Mouse (Mus musculus) kidney, adult 2 months (tissue): ENCODE measurements around the gene 5830473C10Rik. TPM values are rescaled to one million over a fixed set of nuclear protein-coding genes. Genes with fewer than 3 reads are reported as not detected.

Source experiments
- DNase-seq: peaks from one replicate; pipeline ENCODE4 v3.0.0; 2021
- H3K27ac ChIP-seq: fragments of 200-500 bp; 2 replicates; pipeline ENCODE4 v1.5.1; 2012; ENCODE audit warnings: low read depth, low read length, control low read depth, inconsistent platforms; ENCODE audit not compliant: insufficient read depth
- H3K27me3 ChIP-seq: fragments of 200-500 bp; replicated peaks from 2 replicates; pipeline ENCODE4 v1.6.1; 2012; ENCODE audit warnings: mild to moderate bottlenecking, moderate library complexity, low read length, inconsistent platforms; ENCODE audit not compliant: control insufficient read depth, insufficient read depth
- H3K36me3 ChIP-seq: fragments of 200-500 bp; 2 replicates; pipeline ENCODE4 v1.6.1; 2012; ENCODE audit warnings: mild to moderate bottlenecking, moderate library complexity, low read length, inconsistent platforms; ENCODE audit not compliant: control insufficient read depth, insufficient read depth
- H3K4me1 ChIP-seq: fragments of 200-500 bp; 2 replicates; pipeline ENCODE4 v1.6.1; 2011; ENCODE audit warnings: low read length; ENCODE audit not compliant: control insufficient read depth, insufficient read depth
- H3K4me3 ChIP-seq: fragments of 200-500 bp; 2 replicates; pipeline ENCODE4 v1.5.1; 2011; ENCODE audit warnings: mild to moderate bottlenecking, low read depth, low read length, control low read depth; ENCODE audit not compliant: insufficient read depth
- CTCF ChIP-seq: fragments of 200-500 bp; conservative IDR thresholded peaks from 2 replicates; pipeline ENCODE4 v1.5.1; 2011; ENCODE audit warnings: low read depth, mild to moderate bottlenecking, control low read depth, low read length, moderate library complexity, mixed read lengths; ENCODE audit not compliant: insufficient read depth, insufficient read length
- POLR2A ChIP-seq: fragments of 200-500 bp; IDR thresholded peaks from one replicate; pipeline ENCODE4 v1.6.1; 2011; ENCODE audit warnings: low read depth, low read length, control low read depth
- WGBS: fragments of 180-500 bp; shearing (Covaris S2); methylation state at CpG from one replicate; pipeline ENCODE4 v1.1.7; 2018; 5-methylcytosine and 5-hydroxymethylcytosine counted together
- polyA plus RNA-seq: library from polyadenylated mRNA; depleted of rRNA; stranded (reverse); fragments of >200 nt; gene quantifications from 2 replicates; pipeline ENCODE4 v1.2.3, GENCODE M21; 2012; rRNA removed

Gene 5830473C10Rik
- polyA plus RNA-seq, 1 experiment, result 1.2 TPM

DNA sequence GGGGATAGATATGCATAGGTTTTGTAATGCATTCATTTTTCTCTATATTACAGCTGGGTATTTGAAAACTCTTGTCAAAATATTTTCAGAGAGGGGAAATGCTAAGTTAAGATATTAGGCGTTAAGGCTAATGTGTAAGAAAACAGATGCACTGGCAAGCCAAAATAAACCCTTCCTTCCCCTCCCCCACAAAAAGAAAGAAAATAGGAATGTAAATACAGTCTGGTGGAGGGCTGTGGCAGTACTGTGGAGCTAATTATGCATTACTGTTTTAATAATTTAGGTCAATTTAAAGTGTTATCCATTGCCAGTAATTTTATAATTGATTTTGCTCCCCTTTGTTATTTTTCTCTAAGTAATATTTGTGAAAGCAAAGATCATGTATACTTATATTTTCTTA is 67.6 kb downstream of the 5830473C10Rik start:
- 71% methylated on average over 1 of the region's 1 CpGs for WGBS
- Histone ChIP-seq H3K27ac (no peak overlapping the region), H3K4me1 (peaks cover 14% of the 10 kb centered on the region; the same call in 1 of the 2 replicates), H3K27me3 (no peaks in the 10 kb centered on the region), H3K4me3 (no peak overlapping the region), H3K36me3 (no peaks in the 10 kb centered on the region)
- no peak for TF ChIP-seq CTCF
- TF ChIP-seq POLR2A, result no peak
- DNase-seq, result no peak

DNA sequence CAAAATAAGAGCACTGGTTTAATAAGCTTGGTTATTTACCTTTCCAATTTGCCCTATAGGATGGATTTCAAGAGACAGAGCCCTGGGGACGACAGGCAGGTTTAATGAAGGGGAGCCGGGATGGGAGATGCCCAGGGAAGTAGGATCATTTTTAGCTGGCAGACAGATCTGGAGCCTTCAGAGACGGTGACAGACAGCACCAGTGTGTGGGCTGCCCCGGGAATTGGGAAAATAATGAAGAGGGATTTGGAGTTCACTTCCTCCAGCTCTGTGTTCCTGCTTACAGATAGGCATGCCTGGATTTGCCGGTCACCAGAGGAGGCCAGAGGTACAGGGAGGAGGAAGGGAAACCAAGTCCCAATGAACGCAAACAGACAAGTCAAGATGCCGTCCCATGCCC is 74.0 kb downstream of the 5830473C10Rik start:
- H3K4me1 ChIP-seq, result no peaks in the 10 kb centered on the region; the same call in 1 of the 2 replicates
- H3K27me3 ChIP-seq, result no peaks in the 10 kb centered on the region
- 70% methylated on average over 7 of the region's 7 CpGs for WGBS
- no peaks in the 10 kb centered on the region; the same call in 1 of the 2 replicates for H3K36me3 ChIP-seq
- TF ChIP-seq CTCF, result no peak
- no peak for TF ChIP-seq POLR2A
- no peak for DNase-seq
- H3K27ac ChIP-seq, result no peak overlapping the region; the same call in 1 of the 2 replicates
- H3K4me3 ChIP-seq, result no peak overlapping the region

DNA sequence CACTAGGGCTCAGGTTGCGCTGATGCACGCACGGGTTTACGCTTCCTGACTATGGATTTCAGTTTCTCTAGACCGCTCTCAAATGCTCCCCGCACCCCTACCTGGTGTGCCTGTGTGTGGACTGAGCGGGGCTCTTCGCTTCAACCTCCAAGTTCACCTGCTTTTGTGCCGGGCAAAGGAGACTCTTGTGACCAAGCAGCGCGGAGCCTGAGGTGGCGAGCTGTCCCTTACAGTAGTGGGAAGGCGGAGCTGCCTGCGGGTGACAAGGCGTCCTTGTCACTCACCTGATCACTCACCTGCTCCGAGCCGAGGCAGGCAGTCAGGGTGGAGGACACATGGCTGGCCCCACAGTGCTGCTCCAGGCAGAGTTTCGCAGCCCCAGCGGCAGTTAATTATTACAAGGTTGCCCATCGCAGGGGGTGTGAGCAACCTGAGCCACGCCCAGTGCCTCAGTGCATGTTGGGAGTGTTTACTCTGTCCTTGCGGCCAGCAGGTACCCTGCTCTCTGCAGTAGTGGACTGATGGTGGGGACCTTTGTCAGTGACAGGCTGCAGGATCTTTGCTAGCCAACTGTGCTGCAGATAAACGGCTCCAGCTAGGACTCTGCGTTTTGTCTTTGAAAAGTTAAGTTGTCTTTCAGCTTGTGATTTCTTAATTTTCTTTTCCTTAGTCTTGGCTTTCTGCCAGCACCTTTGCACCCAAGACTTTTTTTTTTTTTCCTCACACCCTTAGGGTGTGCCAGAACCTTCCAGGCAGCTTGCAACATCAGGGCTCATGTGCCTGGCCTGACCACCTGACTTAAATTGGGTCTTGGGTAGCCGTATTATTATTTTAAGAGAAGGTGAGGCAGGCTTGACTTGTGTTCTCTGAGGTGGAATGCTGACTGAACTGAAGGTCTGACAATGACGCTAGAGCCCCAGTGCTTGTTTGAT is 79.6 kb downstream of the 5830473C10Rik start, which contains the start of gene Rassf6:
TSS of gene Rassf6 (minus strand) at position 372 of the 932 bp plus-strand sequence.
- DNase-seq, result peak; percentile 96
- WGBS, result 5% methylated on average over 26 of the region's 26 CpGs
- no peaks in the 10 kb centered on the region; the same call in 1 of the 2 replicates for H3K4me1 ChIP-seq
- H3K27me3 ChIP-seq, result no peaks in the 10 kb centered on the region
- TF ChIP-seq POLR2A (no peak), CTCF (no peak)
- peak within 1 kb of the TSS; percentile 61 for H3K4me3 ChIP-seq
- peak within 1 kb of the TSS; percentile 81 for H3K27ac ChIP-seq
- no peaks in the 10 kb centered on the region for H3K36me3 ChIP-seq

DNA sequence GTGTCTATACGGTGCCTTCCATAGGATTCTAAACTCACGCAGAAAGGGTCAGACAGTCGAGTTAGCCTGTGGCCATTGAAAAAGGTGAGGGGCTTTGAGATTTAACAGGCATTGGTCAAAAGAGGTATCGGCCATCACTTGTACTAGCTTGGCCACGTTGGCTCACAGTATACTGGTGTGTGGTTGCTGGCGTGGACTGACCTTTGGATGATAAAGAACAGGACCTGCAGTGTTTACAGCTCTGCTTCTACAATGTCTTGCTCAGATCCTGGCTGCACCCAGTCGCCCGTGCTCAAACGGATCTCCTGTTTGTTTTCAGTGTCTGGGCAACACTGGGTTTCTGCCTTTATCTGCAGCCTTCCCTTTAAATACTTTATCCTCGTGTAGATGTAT is 80.3 kb downstream of the 5830473C10Rik start:
- peak; percentile 40 for DNase-seq
- peak overlapping the region; percentile 74 for H3K27ac ChIP-seq
- no peaks in the 10 kb centered on the region for H3K27me3 ChIP-seq
- WGBS, result 39% methylated on average over 10 of the region's 10 CpGs
- no peaks in the 10 kb centered on the region; the same call in 1 of the 2 replicates for H3K4me1 ChIP-seq
- TF ChIP-seq CTCF (no peak), POLR2A (no peak)
- H3K4me3 ChIP-seq, result peak overlapping the region; percentile 12
- H3K36me3 ChIP-seq, result no peaks in the 10 kb centered on the region

DNA sequence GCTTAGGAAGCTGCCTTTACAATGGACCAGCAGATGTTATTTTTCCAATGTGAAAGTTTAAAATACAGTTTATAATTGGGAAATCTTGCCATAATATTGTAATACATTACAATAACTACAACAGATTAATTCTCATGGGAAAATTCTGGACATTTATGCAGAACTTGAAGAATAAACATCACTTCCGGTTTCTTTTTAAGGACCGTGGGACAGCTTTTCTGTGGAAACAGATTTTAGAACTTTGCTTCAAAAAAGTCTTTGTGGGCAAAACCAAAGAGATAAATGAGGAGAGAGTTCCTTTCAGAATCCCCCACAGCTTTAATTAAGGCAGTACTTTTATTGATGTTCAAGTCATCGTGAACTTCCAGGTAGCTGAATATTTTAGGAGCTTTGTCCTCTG is 84.7 kb downstream of the 5830473C10Rik start:
- no peaks in the 10 kb centered on the region for H3K36me3 ChIP-seq
- no peaks in the 10 kb centered on the region for H3K27me3 ChIP-seq
- no peak overlapping the region for H3K4me3 ChIP-seq
- no peak for DNase-seq
- no peak overlapping the region for H3K27ac ChIP-seq
- peaks cover 4% of the 10 kb centered on the region; the same call in 1 of the 2 replicates for H3K4me1 ChIP-seq
- 64% methylated on average over 3 of the region's 3 CpGs for WGBS
- TF ChIP-seq POLR2A (no peak), CTCF (no peak)

DNA sequence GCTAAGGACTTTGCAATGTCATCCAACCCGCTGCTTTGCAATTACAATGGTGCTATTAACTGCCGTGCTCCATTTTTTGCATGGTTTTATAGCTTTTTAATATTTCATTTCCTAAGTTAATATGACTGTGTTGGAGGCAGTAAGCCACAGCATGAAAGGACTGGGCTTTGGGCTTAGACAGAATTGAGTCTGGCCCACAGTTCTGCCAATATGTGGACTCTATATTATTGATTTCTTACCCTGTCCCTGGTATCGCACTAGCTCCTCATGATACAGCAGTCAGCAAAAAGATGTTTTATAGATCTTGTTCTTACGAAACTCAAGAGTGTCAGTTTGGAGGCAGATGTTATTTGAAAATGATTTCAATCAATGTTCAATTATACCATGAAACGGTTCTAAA is 85.5 kb downstream of the 5830473C10Rik start:
- no peak for DNase-seq
- no peaks in the 10 kb centered on the region for H3K36me3 ChIP-seq
- H3K4me1 ChIP-seq, result peaks cover 4% of the 10 kb centered on the region; the same call in 1 of the 2 replicates
- H3K4me3 ChIP-seq, result no peak overlapping the region
- 82% methylated on average over 5 of the region's 5 CpGs for WGBS
- TF ChIP-seq POLR2A (no peak), CTCF (no peak)
- no peak overlapping the region for H3K27ac ChIP-seq
- no peaks in the 10 kb centered on the region for H3K27me3 ChIP-seq

Other genes with a start within 250 kb of the 5830473C10Rik start
- 27.1 and 27.9 TPM in 2 replicates for gene Ankrd17, start 194.5 kb upstream of the 5830473C10Rik start, polyA plus RNA-seq
- gene Gm9958, start 193.9 kb upstream of the 5830473C10Rik start, polyA plus RNA-seq, result 1.1 and 2.3 TPM in 2 replicates
- gene Alb, start 100.2 kb upstream of the 5830473C10Rik start, polyA plus RNA-seq, result 10.7 and 10.8 TPM in 2 replicates
- 0.75 and 0.78 TPM in 2 replicates for gene Afp, start 70.4 kb upstream of the 5830473C10Rik start, polyA plus RNA-seq
- 21.0 and 21.1 TPM in 2 replicates for gene Afm, start 42.2 kb upstream of the 5830473C10Rik start, polyA plus RNA-seq
- gene Rassf6, start 79.5 kb downstream of the 5830473C10Rik start, polyA plus RNA-seq, result 10.4 and 11.4 TPM in 2 replicates
- gene Cxcl5, start 198.3 kb downstream of the 5830473C10Rik start, polyA plus RNA-seq, result 0.05 TPM in 1 of 2 replicates, not detected in the other
- gene Ppbp, start 207.4 kb downstream of the 5830473C10Rik start, polyA plus RNA-seq, result 1.2 and 1.5 TPM in 2 replicates
- 8.3 and 9.8 TPM in 2 replicates for gene Pf4, start 211.3 kb downstream of the 5830473C10Rik start, polyA plus RNA-seq
- 0.12 TPM in 1 of 2 replicates, not detected in the other for gene Cxcl3, start 225.0 kb downstream of the 5830473C10Rik start, polyA plus RNA-seq
- not detected in 2 replicates for gene Cxcl15, start 233.4 kb downstream of the 5830473C10Rik start, polyA plus RNA-seq